Mouse (Mus musculus) thymus, adult 2 months (tissue): ENCODE results near the gene Egfl6.

Source experiments
- CTCF ChIP-seq: fragments of 200-500 bp; IDR thresholded peaks from 2 replicates; pipeline ENCODE4 v1.5.1; 2012; ENCODE audit warnings: mild to moderate bottlenecking, control low read depth, low read length, moderate library complexity, borderline replicate concordance; ENCODE audit not compliant: control insufficient read depth, poor library complexity, insufficient read depth; ENCODE audit errors: extremely low read depth
- POLR2A ChIP-seq: fragments of 200-500 bp; IDR thresholded peaks from 2 replicates; pipeline ENCODE4 v1.6.1; 2012; ENCODE audit warnings: mild to moderate bottlenecking, low read length, control low read depth, moderate library complexity; ENCODE audit not compliant: control insufficient read depth, poor library complexity, insufficient read depth; ENCODE audit errors: extremely low read depth

DNA sequence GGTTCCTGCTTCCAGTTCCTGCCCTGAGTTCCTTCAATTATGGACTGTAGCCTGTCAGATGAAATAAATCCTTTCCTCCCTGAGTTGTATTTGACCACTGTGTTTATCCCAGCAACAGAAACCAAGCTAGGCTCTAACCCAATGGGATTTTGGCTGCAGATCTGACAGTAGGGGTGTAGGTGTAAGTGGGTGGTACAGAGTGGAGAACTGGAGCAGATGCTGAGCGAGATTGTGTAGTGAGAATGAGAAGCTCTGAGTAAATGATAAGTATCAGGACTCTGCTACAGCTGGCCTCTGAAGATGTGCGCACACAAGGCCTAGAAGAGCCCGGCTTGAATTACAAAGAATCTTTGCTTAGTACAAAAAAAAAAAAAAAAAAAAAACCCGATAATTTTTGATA lies 73.4 kb downstream of the Egfl6 start:
- TF ChIP-seq POLR2A: no peak
- TF ChIP-seq CTCF: no peak
